Mouse (Mus musculus): ENCODE results near the gene Pex13. TPM values are rescaled to one million over a fixed set of nuclear protein-coding genes. Genes with fewer than 3 reads are reported as not detected.
"Not testable (repeated sequence)": the region's sequence is repeated elsewhere in the genome, so short reads cannot be mapped to it uniquely, and the experiment has no call there.

Gene Pex13
- total and polyA plus RNA-seq, 2 experiments, result 11.5 to 29.4 TPM

DNA sequence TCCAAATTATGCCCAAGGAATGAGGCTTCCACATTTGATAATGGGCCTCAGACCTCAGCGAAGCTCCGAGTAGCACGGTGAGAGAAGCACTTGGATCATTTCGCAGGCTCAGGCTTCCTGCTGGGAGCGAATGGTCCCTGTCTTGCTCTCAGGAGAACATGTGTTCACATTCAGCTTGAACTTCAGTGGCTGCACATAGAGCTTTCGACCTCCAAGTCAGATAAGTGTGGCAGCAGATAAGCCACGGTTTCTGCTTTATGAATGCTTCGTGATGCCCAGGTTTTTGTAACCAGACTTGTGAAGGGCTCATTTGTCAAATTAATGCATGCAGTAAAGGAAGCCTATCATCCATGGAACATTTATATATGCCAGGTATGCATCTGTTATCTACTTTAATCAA lies 31.2 kb downstream of the Pex13 start:
- Histone ChIP-seq H3K4me3 (ENCODE audit: insufficient read depth, low read depth, low read length) (no peak overlapping the region), H3K4me1 (ENCODE audit: control insufficient read depth, insufficient read depth, low read length) (no peaks in the 10 kb centered on the region), H3K27ac (replicated peaks; ENCODE audit: insufficient read depth, low read depth, low read length) (no peak overlapping the region), H3K9ac (ENCODE audit: low read depth, low read length) (no peak overlapping the region), H3K36me3 (ENCODE audit: control insufficient read depth, insufficient read depth, low read length) (peaks cover 7% of the 10 kb centered on the region), H3K27me3 (ENCODE audit: control insufficient read depth, insufficient read depth, low read length) (no peaks in the 10 kb centered on the region), H3K79me2 (ENCODE audit: control insufficient read depth, insufficient read depth, low read length) (no peaks in the 10 kb centered on the region)
- TF ChIP-seq CTCF (IDR thresholded peaks at IDR 0.05; ENCODE audit: low read depth, low read length), result no peak
- no peak for TF ChIP-seq POLR2A (IDR thresholded peaks at IDR 0.05; ENCODE audit: extremely low read depth, insufficient read depth, low read length)
- no peak for DNase-seq (ENCODE audit: extremely low read depth, low read depth, low spot score)
- WGBS, result 69% methylated on average over 8 of the region's 8 CpGs

DNA sequence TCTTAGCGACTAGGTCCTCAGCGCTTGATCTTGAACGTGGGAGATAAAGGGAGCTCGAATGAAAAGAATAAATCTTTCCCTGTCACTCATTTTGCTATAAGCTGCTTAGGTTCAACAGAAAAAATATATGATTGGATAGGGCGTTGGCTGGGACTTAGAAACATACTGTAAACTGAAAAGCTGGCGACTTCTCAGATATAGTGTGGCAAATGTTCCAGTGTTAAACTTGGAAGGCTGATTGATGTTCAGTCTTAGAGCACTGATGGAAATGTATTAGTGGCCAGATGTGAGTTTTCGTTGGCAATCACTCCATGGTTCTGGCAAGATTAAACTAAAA lies 31.9 kb downstream of the Pex13 start:
- TF ChIP-seq POLR2A (IDR thresholded peaks at IDR 0.05; ENCODE audit: extremely low read depth, insufficient read depth, low read length), result no peak
- TF ChIP-seq CTCF (IDR thresholded peaks at IDR 0.05; ENCODE audit: low read depth, low read length), result no peak
- Histone ChIP-seq H3K79me2 (ENCODE audit: control insufficient read depth, insufficient read depth, low read length) (no peaks in the 10 kb centered on the region), H3K36me3 (ENCODE audit: control insufficient read depth, insufficient read depth, low read length) (peaks cover 7% of the 10 kb centered on the region), H3K4me3 (ENCODE audit: insufficient read depth, low read depth, low read length) (peak overlapping the region; percentile 1; the same call in 1 of the 2 replicates), H3K9ac (ENCODE audit: low read depth, low read length) (no peak overlapping the region), H3K27ac (replicated peaks; ENCODE audit: insufficient read depth, low read depth, low read length) (no peak overlapping the region), H3K4me1 (ENCODE audit: control insufficient read depth, insufficient read depth, low read length) (no peaks in the 10 kb centered on the region), H3K27me3 (ENCODE audit: control insufficient read depth, insufficient read depth, low read length) (no peaks in the 10 kb centered on the region)
- no peak for DNase-seq (ENCODE audit: extremely low read depth, low read depth, low spot score)
- WGBS, result 2% methylated on average over 7 of the region's 7 CpGs

DNA sequence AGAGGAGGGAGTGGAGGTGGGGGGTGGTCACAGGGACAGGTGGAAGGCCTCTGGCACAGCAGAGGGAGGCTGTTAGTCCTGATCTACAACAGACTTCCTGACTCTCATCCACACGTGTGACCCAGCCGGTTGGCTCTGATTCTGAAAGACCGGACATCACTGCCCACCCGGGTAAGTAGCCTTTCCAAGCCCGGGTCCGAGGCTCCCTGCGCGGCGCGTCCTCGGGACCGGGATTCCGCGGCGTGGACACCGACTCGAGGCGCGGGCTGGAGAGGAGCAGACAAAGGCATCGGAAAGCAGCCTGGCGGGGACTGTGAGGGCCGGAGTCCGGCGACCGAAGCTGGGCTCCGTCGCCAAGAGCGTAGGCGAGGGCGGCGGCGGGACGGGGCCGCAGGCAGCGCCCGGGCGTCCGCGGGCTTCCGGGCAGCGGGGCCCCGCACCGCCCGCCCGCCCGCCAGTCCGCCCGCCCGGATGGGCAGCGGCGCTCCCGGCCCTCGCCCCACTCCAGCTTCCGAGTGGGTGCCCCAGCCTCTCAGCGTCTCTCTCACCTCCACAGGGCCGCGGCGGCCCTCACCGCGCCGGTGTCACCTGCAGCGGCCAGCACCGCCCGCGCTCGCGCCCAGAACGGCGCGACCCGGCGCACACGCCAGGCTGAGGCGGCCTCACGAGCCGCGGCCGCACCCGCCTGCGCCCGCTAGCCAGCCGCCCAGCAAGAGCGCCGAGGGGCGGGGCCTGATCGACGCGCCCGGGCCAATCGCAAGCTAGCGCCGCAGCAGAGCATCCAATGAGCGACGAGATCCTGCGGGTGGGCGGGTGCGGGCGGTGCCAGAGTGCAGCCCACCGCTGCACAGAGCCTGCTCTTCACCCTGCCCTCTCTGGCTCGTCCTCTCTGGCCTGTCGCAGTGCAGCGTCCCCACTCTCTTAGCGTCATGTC lies 32.5 kb downstream of the Pex13 start, which contains the start of gene 0610010F05Rik:
Gene 0610010F05Rik (minus strand): TSS at position 695 of the 934 bp plus-strand sequence.
- under 1% methylated on average over 103 of the region's 103 CpGs for WGBS
- Histone ChIP-seq H3K27me3 (ENCODE audit: control insufficient read depth, insufficient read depth, low read length) (no peaks in the 10 kb centered on the region), H3K79me2 (ENCODE audit: control insufficient read depth, insufficient read depth, low read length) (no peaks in the 10 kb centered on the region), H3K9ac (ENCODE audit: low read depth, low read length) (peak within 1 kb of the TSS; percentile 89), H3K27ac (replicated peaks; ENCODE audit: insufficient read depth, low read depth, low read length) (peak within 1 kb of the TSS; percentile 85), H3K4me1 (ENCODE audit: control insufficient read depth, insufficient read depth, low read length) (no peaks in the 10 kb centered on the region), H3K36me3 (ENCODE audit: control insufficient read depth, insufficient read depth, low read length) (peaks cover 3% of the 10 kb centered on the region), H3K4me3 (ENCODE audit: insufficient read depth, low read depth, low read length) (peak within 1 kb of the TSS; percentile 79)
- DNase-seq (ENCODE audit: extremely low read depth, low read depth, low spot score), result peak; percentile 83
- TF ChIP-seq POLR2A (IDR thresholded peaks at IDR 0.05; ENCODE audit: extremely low read depth, insufficient read depth, low read length), result peak; percentile 78; the same call in 1 of the 2 replicates
- TF ChIP-seq CTCF (IDR thresholded peaks at IDR 0.05; ENCODE audit: low read depth, low read length), result no peak

DNA sequence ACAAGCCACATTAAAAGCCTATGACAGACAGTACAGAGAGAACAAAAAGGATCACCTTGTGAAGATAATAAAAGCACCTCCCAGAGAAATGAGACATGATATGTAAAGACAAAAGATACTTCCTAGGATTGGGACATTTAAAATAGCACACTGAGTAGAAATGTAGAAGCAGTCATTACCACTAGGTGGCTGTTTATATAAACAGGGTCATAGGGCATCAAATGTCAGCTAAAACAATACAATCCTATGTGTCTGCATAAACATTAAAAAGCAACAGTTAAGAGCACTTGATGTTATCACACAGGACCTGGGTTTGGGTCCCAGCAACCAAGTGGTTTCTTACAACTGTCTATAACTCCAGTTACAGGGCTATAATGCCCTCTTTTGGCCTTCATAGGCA lies 35.1 kb downstream of the Pex13 start:
- Histone ChIP-seq H3K36me3 (ENCODE audit: control insufficient read depth, insufficient read depth, low read length) (peaks cover 5% of the 10 kb centered on the region), H3K27me3 (ENCODE audit: control insufficient read depth, insufficient read depth, low read length) (no peaks in the 10 kb centered on the region), H3K4me1 (ENCODE audit: control insufficient read depth, insufficient read depth, low read length) (no peaks in the 10 kb centered on the region), H3K79me2 (ENCODE audit: control insufficient read depth, insufficient read depth, low read length) (no peaks in the 10 kb centered on the region), H3K9ac (ENCODE audit: low read depth, low read length) (no peak overlapping the region), H3K27ac (replicated peaks; ENCODE audit: insufficient read depth, low read depth, low read length) (no peak overlapping the region), H3K4me3 (ENCODE audit: insufficient read depth, low read depth, low read length) (no peak overlapping the region)
- no peak for DNase-seq (ENCODE audit: extremely low read depth, low read depth, low spot score)
- TF ChIP-seq POLR2A (IDR thresholded peaks at IDR 0.05; ENCODE audit: extremely low read depth, insufficient read depth, low read length) (no peak), CTCF (IDR thresholded peaks at IDR 0.05; ENCODE audit: low read depth, low read length) (peak; percentile 28; the same call in 1 of the 2 replicates)

DNA sequence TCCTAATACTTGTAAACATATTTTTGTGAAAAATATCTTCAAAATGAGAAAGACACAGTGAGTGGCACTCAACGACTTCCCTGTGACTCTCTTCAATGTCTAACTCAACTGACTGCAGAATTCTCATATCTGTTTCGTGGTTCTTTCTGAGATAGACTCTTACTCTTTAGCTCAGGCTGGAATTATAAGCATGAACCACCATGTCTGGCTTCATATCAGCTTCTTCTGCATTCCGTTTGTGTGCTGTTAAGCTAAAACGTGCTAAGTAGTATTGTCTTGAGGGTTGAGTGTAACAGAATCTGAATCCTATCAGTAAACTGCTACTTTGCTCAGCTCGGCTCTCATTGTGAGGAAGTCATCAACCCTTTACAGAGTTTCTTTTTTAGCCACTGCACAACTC lies 46.8 kb downstream of the Pex13 start:
- DNase-seq (ENCODE audit: extremely low read depth, low read depth, low spot score), result no peak
- H3K79me2 ChIP-seq (ENCODE audit: control insufficient read depth, insufficient read depth, low read length), result no peaks in the 10 kb centered on the region
- no peaks in the 10 kb centered on the region for H3K27me3 ChIP-seq (ENCODE audit: control insufficient read depth, insufficient read depth, low read length)
- H3K27ac ChIP-seq (replicated peaks; ENCODE audit: insufficient read depth, low read depth, low read length), result no peak overlapping the region
- no peak overlapping the region for H3K9ac ChIP-seq (ENCODE audit: low read depth, low read length)
- no peaks in the 10 kb centered on the region for H3K4me1 ChIP-seq (ENCODE audit: control insufficient read depth, insufficient read depth, low read length)
- H3K4me3 ChIP-seq (ENCODE audit: insufficient read depth, low read depth, low read length), result no peak overlapping the region
- WGBS, result 88% methylated on average over 5 of the region's 5 CpGs
- peaks cover 18% of the 10 kb centered on the region for H3K36me3 ChIP-seq (ENCODE audit: control insufficient read depth, insufficient read depth, low read length)
- no peak for TF ChIP-seq POLR2A (IDR thresholded peaks at IDR 0.05; ENCODE audit: extremely low read depth, insufficient read depth, low read length)
- no peak for TF ChIP-seq CTCF (IDR thresholded peaks at IDR 0.05; ENCODE audit: low read depth, low read length)

DNA sequence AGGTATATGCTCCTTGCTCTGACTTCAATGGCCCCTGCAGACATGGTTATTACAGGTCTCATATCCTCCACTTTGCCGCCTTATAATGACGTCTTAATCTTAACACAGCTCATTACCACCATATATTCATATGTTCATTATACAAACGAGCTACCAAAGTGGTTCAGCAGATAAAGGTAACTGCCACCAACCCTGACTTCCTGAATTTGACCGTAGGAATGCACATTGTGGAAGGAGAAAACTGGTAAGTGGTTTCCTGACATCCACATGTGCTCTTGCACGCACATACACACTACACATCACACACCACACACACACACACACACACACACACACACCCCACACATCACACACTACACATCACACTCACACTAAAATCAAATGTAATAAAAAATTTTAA lies 51.2 kb downstream of the Pex13 start:
- TF ChIP-seq POLR2A (IDR thresholded peaks at IDR 0.05; ENCODE audit: extremely low read depth, insufficient read depth, low read length) (no peak), CTCF (IDR thresholded peaks at IDR 0.05; ENCODE audit: low read depth, low read length) (no peak)
- WGBS, result 88% methylated on average over 5 of the region's 5 CpGs

DNA sequence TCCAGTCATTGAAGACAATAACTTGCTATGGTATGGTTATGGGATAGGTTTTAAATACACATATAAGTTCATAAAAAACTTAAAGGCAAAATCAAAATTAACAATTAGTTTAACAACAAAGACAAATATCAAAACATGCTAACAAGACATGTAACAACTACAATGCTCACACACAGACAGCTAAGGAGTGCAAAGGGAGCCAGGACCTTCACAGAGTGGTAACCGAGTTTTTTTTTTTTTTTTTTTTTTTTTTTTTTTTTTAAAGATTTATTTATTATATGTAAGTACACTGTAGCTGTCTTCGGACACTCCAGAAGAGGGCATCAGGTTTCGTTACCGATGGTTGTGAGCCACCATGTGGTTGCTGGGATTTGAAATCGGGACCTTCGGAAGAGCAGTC lies 58.5 kb downstream of the Pex13 start:
- not testable (repeated sequence) for H3K4me1 ChIP-seq (ENCODE audit: control insufficient read depth, insufficient read depth, low read length); H3K27ac ChIP-seq (replicated peaks; ENCODE audit: insufficient read depth, low read depth, low read length); DNase-seq (ENCODE audit: extremely low read depth, low read depth, low spot score); H3K9ac ChIP-seq (ENCODE audit: low read depth, low read length); H3K4me3 ChIP-seq (ENCODE audit: insufficient read depth, low read depth, low read length); H3K27me3 ChIP-seq (ENCODE audit: control insufficient read depth, insufficient read depth, low read length); H3K79me2 ChIP-seq (ENCODE audit: control insufficient read depth, insufficient read depth, low read length)
- WGBS, result 89% methylated on average over 6 of the region's 6 CpGs
- peaks cover 20% of the 10 kb centered on the region for H3K36me3 ChIP-seq (ENCODE audit: control insufficient read depth, insufficient read depth, low read length)

More for the DNA sequence above, 51.2 kb downstream of the Pex13 start:
- Histone ChIP-seq H3K27me3 (ENCODE audit: control insufficient read depth, insufficient read depth, low read length) (no peaks in the 10 kb centered on the region), H3K79me2 (ENCODE audit: control insufficient read depth, insufficient read depth, low read length) (no peaks in the 10 kb centered on the region), H3K27ac (replicated peaks; ENCODE audit: insufficient read depth, low read depth, low read length) (no peak overlapping the region), H3K4me1 (ENCODE audit: control insufficient read depth, insufficient read depth, low read length) (no peaks in the 10 kb centered on the region), H3K36me3 (ENCODE audit: control insufficient read depth, insufficient read depth, low read length) (peaks cover 14% of the 10 kb centered on the region), H3K4me3 (ENCODE audit: insufficient read depth, low read depth, low read length) (no peak overlapping the region), H3K9ac (ENCODE audit: low read depth, low read length) (no peak overlapping the region)
- DNase-seq (ENCODE audit: extremely low read depth, low read depth, low spot score), result no peak

All from liver, adult 2 months (tissue).